ENCODE assay signal across 16 mouse cellular contexts in the genomic region with DNA sequence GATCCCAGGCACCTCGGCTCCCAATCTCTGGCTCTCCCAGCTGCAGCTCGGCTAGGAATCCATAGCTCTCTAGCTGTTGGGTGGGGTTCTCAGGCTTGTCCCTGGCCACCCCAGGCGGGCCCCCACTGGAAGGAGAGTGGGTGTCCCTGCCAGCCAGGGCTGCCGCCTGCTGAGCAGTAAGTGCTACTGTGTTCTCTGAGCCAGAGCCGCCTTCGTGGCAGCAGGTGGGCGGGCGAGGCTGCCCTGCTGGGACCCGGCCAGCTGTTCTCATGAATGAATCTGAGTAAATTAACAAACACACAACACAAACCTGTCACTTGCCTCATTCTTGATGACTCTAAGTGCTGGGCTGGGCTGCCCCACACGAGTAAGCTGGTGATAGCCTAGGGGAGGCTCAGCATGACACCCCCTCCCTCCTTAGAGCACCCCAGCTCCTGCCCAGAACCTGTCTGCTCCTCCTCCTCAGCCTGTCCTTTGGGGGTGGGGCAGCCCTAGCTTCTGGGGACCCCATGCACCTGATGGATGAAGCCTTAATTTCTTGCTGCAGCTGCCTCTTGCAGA. TPM values are rescaled to one million over a fixed set of nuclear protein-coding genes. Genes with fewer than 3 reads are reported as not detected.
A peak's percentile ranks its signal among the peaks of the same experiment; 100 is the strongest.
DNase-seq lines count a peak whose midpoint lies in the region; ATAC-seq lines count a peak whose summit lies in the region.
"Had no signal": no experiment of that assay in that cellular context is flagged by ENCODE, and none has a peak within 500 bp of the region (broad histone marks: within the 10 kb centered on the region; RNA-seq: fewer than 3 reads in every experiment).

No protein-coding gene starts in this region.

- no peak overlapping the region for H3K4me3 ChIP-seq in kidney, embryonic 16.5 days (ENCODE audit: low read length)
- no peak overlapping the region for H3K4me3 ChIP-seq in embryonic facial prominence, embryonic 15.5 days (replicated peaks)
- no peak overlapping the region for H3K4me3 ChIP-seq in hindbrain, embryonic 15.5 days
- H3K4me3 ChIP-seq in neural tube, embryonic 13.5 days = no peak overlapping the region
- H3K4me3 ChIP-seq: erythroblast, embryonic 14.5 days had no signal

- H3K27me3 ChIP-seq in kidney, embryonic 16.5 days (ENCODE audit: insufficient read depth, low read length) = peaks cover 68% of the 10 kb centered on the region
- peaks cover 78% of the 10 kb centered on the region for H3K27me3 ChIP-seq in embryonic facial prominence, embryonic 15.5 days
- H3K27me3 ChIP-seq in hindbrain, embryonic 15.5 days = peaks cover 26% of the 10 kb centered on the region
- peaks cover 78% of the 10 kb centered on the region for H3K27me3 ChIP-seq in neural tube, embryonic 13.5 days

- H3K36me3 ChIP-seq in kidney, embryonic 16.5 days (ENCODE audit: insufficient read depth, low read length) = 0 out of 2 replicates have a peak, but pooled peaks cover 4% of the 10 kb centered on the region
- no peaks in the 10 kb centered on the region for H3K36me3 ChIP-seq in embryonic facial prominence, embryonic 15.5 days
- H3K36me3 ChIP-seq in hindbrain, embryonic 15.5 days = no peaks in the 10 kb centered on the region
- H3K36me3 ChIP-seq in neural tube, embryonic 13.5 days = no peaks in the 10 kb centered on the region

- peak overlapping the region; percentile 3; the same call in 1 of the 2 replicates for H3K9ac ChIP-seq in kidney, embryonic 16.5 days (replicated peaks; ENCODE audit: low read length)
- no peak overlapping the region for H3K9ac ChIP-seq in embryonic facial prominence, embryonic 15.5 days
- 0 out of 2 replicates have a peak overlapping the region, but pooled peaks have one; percentile 7 for H3K9ac ChIP-seq in hindbrain, embryonic 15.5 days
- H3K9ac ChIP-seq in neural tube, embryonic 13.5 days = peak overlapping the region; percentile 1; the same call in 1 of the 2 replicates

- WGBS in kidney, embryonic 16.5 days = 2% methylated on average over 10 of the region's 10 CpGs
- WGBS in embryonic facial prominence, embryonic 15.5 days = 4% methylated on average over 10 of the region's 10 CpGs
- 4% methylated on average over 10 of the region's 10 CpGs for WGBS in hindbrain, embryonic 15.5 days
- under 1% methylated on average over 10 of the region's 10 CpGs for WGBS in neural tube, embryonic 13.5 days

- H3K27ac ChIP-seq in kidney, embryonic 16.5 days (ENCODE audit: low read length) = no peak overlapping the region
- no peak overlapping the region for H3K27ac ChIP-seq in embryonic facial prominence, embryonic 15.5 days (replicated peaks)
- peak overlapping the region; percentile 25; the same call in 1 of the 2 replicates for H3K27ac ChIP-seq in hindbrain, embryonic 15.5 days (replicated peaks)
- H3K27ac ChIP-seq in neural tube, embryonic 13.5 days (replicated peaks) = no peak overlapping the region

- DNase-seq in kidney, adult 8-10 months = no peak
- no peak for DNase-seq in embryo, embryonic 11 days
- DNase-seq in natural killer cell, adult 2 months (ENCODE audit: low spot score in 2 of 2) = no peak
- DNase-seq: cerebellum, adult 9-11 months; layer of hippocampus, postnatal 36 days; liver; lung, postnatal 4 days had no signal

- peak; percentile 47 for ATAC-seq in kidney, embryonic 16.5 days (ENCODE audit: low FRiP score, low TSS enrichment)
- peak; percentile 17; the same call in 1 of the 2 replicates for ATAC-seq in embryonic facial prominence, embryonic 15.5 days (ENCODE audit: insufficient number of reproducible peaks, low FRiP score, low TSS enrichment, low read depth)
- ATAC-seq in hindbrain, embryonic 15.5 days (ENCODE audit: low FRiP score, low read depth) = peak; percentile 39; the same call in 1 of the 2 replicates
- ATAC-seq in neural tube, embryonic 13.5 days (ENCODE audit: low read depth) = peak; percentile 48
- no peak for ATAC-seq in megakaryocyte, adult 5-6 weeks (ENCODE audit: poor library complexity, severe bottlenecking)

- H3K4me2 ChIP-seq in kidney, embryonic 16.5 days (replicated peaks; ENCODE audit: low read depth, low read length) = no peak overlapping the region; the same call in 1 of the 2 replicates
- H3K4me2 ChIP-seq in embryonic facial prominence, embryonic 15.5 days (replicated peaks) = no peak overlapping the region
- peak overlapping the region; percentile 22; the same call in 1 of the 2 replicates for H3K4me2 ChIP-seq in hindbrain, embryonic 15.5 days
- no peak overlapping the region for H3K4me2 ChIP-seq in neural tube, embryonic 13.5 days

- H3K9me3 ChIP-seq in kidney, embryonic 16.5 days (ENCODE audit: low read length) = peaks cover 13% of the 10 kb centered on the region
- no peaks in the 10 kb centered on the region for H3K9me3 ChIP-seq in embryonic facial prominence, embryonic 15.5 days (replicated peaks)
- H3K9me3 ChIP-seq in hindbrain, embryonic 15.5 days = no peaks in the 10 kb centered on the region
- H3K9me3 ChIP-seq in neural tube, embryonic 13.5 days = no peaks in the 10 kb centered on the region

- peaks cover 30% of the 10 kb centered on the region for H3K4me1 ChIP-seq in kidney, embryonic 16.5 days (ENCODE audit: insufficient read depth, low read length)
- peaks cover 26% of the 10 kb centered on the region for H3K4me1 ChIP-seq in embryonic facial prominence, embryonic 15.5 days
- H3K4me1 ChIP-seq in hindbrain, embryonic 15.5 days (replicated peaks) = peaks cover 35% of the 10 kb centered on the region
- H3K4me1 ChIP-seq in neural tube, embryonic 13.5 days (replicated peaks) = peaks cover 46% of the 10 kb centered on the region

RNA-seq across cellular contexts. Expression of gene Uncx, which starts 38.1 kb away (rescaled TPM):
- polyA plus RNA-seq in kidney, embryonic 16.5 days (2015; fragmentation: Nextera tagmentation; extraction: Ambion mirVana) = 52.8 and 65.4 TPM in 2 replicates
- polyA plus RNA-seq in embryonic facial prominence, embryonic 15.5 days (2015; fragmentation: Nextera tagmentation; extraction: Ambion mirVana) = 4.6 and 9.8 TPM in 2 replicates
- polyA plus RNA-seq in hindbrain, embryonic 15.5 days (2015; fragmentation: Nextera tagmentation; extraction: Ambion mirVana) = 35.9 and 47.3 TPM in 2 replicates
- polyA plus RNA-seq in neural tube, embryonic 13.5 days (2015; fragmentation: Nextera tagmentation; extraction: Ambion mirVana) = 43.3 and 46.4 TPM in 2 replicates
- not detected in 2 replicates for total RNA-seq in megakaryocyte, adult 5-6 weeks (2015)
- total RNA-seq in megakaryocyte, adult 5-6 weeks (2017) = not detected in 2 replicates
- total RNA-seq: adrenal gland, postnatal 36 days had no signal
- polyA plus RNA-seq: C2C12; erythroblast, embryonic 14.5 days; gonadal fat pad, adult 2 months had no signal
